Comparison of ENCODE assay signal across 12 mouse cellular contexts in genomic region chr9:102632173-102632572, GRCm38 (mm10). TPM values are rescaled to one million over a fixed set of nuclear protein-coding genes. Genes with fewer than 3 reads are reported as not detected.
DNase-seq lines count a peak whose midpoint lies in the region; ATAC-seq lines count a peak whose summit lies in the region.
"Had no signal": no experiment of that assay in that cellular context is flagged by ENCODE, and none has a peak within 500 bp of the region (broad histone marks: within the 10 kb centered on the region; RNA-seq: fewer than 3 reads in every experiment).

No protein-coding gene starts in this region.

- no peak overlapping the region for H3K9ac ChIP-seq in limb, embryonic 15.5 days
- H3K9ac ChIP-seq: forebrain, postnatal 0 days; hindbrain, embryonic 15.5 days; liver, embryonic 15.5 days; midbrain, embryonic 13.5 days; neural tube, embryonic 13.5 days had no signal

- ATAC-seq in limb, embryonic 15.5 days (ENCODE audit: insufficient number of reproducible peaks, low FRiP score, low TSS enrichment, low read depth), result no peak
- ATAC-seq in monocyte, adult 5-6 weeks (replicated peaks; ENCODE audit: insufficient number of reproducible peaks, low FRiP score, low TSS enrichment, poor library complexity, severe bottlenecking), result no peak

- peak; percentile 39 for DNase-seq in kidney, postnatal 10 days
- no peak for DNase-seq in kidney, adult 18-20 months
- peak; percentile 60 for DNase-seq in 3134 (ENCODE audit: extremely low read depth, insufficient read length, low spot score)
- DNase-seq in MN1 (ENCODE audit: low spot score), result peak; percentile 32
- no peak for DNase-seq in right cerebral cortex, postnatal 14 days

- H3K9me3 ChIP-seq in limb, embryonic 15.5 days, result no peaks in the 10 kb centered on the region
- H3K9me3 ChIP-seq: hindbrain, embryonic 15.5 days; liver, embryonic 15.5 days; midbrain, embryonic 13.5 days; neural tube, embryonic 13.5 days had no signal

- H3K27ac ChIP-seq in limb, embryonic 15.5 days, result peak overlapping the region; percentile 47; the same call in 1 of the 2 replicates
- H3K27ac ChIP-seq: hindbrain, embryonic 15.5 days; liver, embryonic 15.5 days; midbrain, embryonic 13.5 days; neural tube, embryonic 13.5 days had no signal

- H3K4me2 ChIP-seq in limb, embryonic 15.5 days, result no peak overlapping the region
- H3K4me2 ChIP-seq: hindbrain, embryonic 15.5 days; liver, embryonic 15.5 days; midbrain, embryonic 13.5 days; neural tube, embryonic 13.5 days had no signal

- H3K27me3 ChIP-seq in limb, embryonic 15.5 days, result no peaks in the 10 kb centered on the region
- H3K27me3 ChIP-seq: hindbrain, embryonic 15.5 days; liver, embryonic 15.5 days; midbrain, embryonic 13.5 days; neural tube, embryonic 13.5 days had no signal

- peaks cover 25% of the 10 kb centered on the region for H3K4me1 ChIP-seq in limb, embryonic 15.5 days

- peaks cover 26% of the 10 kb centered on the region for H3K36me3 ChIP-seq in limb, embryonic 15.5 days
- H3K36me3 ChIP-seq: hindbrain, embryonic 15.5 days had no signal

- H3K4me3 ChIP-seq in limb, embryonic 15.5 days, result no peak overlapping the region
- H3K4me3 ChIP-seq: hindbrain, embryonic 15.5 days; liver, embryonic 15.5 days; midbrain, embryonic 13.5 days; neural tube, embryonic 13.5 days had no signal

- WGBS in limb, embryonic 15.5 days, result 84% methylated on average over 4 of the region's 4 CpGs

RNA-seq across cellular contexts. Expression of gene Cep63, which starts 5.8 kb away (rescaled TPM):
- 43.9 and 47.0 TPM in 2 replicates for polyA plus RNA-seq in limb, embryonic 15.5 days (2015; fragmentation: Nextera tagmentation; extraction: Ambion mirVana)
- total RNA-seq in monocyte, adult 5-6 weeks (2017), result 38.0 to 39.8 TPM (median 38.2 TPM) in 3 replicates

RNA-seq across cellular contexts. Expression of gene Anapc13, which starts 6.1 kb away (rescaled TPM):
- polyA plus RNA-seq in limb, embryonic 15.5 days (2015; fragmentation: Nextera tagmentation; extraction: Ambion mirVana), result 173 and 174 TPM in 2 replicates
- total RNA-seq in monocyte, adult 5-6 weeks (2017), result 61.1 to 104 TPM (median 69.2 TPM) in 3 replicates

Comparison
In these comparisons a context has a peak if more than half of its experiments do, and no peak if none do; other contexts are left out.
1. DNase-seq: peak in kidney, postnatal 10 days (single experiment), 3134 (single experiment) and MN1 (single experiment); none in kidney, adult 18-20 months (single experiment) and right cerebral cortex, postnatal 14 days (single experiment).